Mouse (Mus musculus) urinary bladder, postnatal 14 days (tissue): ENCODE measurements around the gene Gkap1.

ENCODE experiments used
- DNase-seq: peaks from one replicate; pipeline ENCODE4 v3.0.0; 2021; ENCODE audit warnings: low spot score

Gkap1 gene

GRCm38 (mm10) chr13:58275599-58275998 lies at the start of gene Gkap1:
Gene Gkap1 (minus strand): TSS chr13:58275699.
- DNase-seq: no peak

- DNase-seq: no peak
These were observed 42.3 kb upstream of the Gkap1 start for GRCm38 (mm10) chr13:58317768-58318167.

GRCm38 (mm10) chr13:58314991-58315390 lies 39.5 kb upstream of the Gkap1 start:
- DNase-seq: no peak

- no peak for DNase-seq
These were observed 38.3 kb upstream of the Gkap1 start for GRCm38 (mm10) chr13:58313758-58314157.

- peak; percentile 27 for DNase-seq
These were observed 35.9 kb upstream of the Gkap1 start for GRCm38 (mm10) chr13:58311351-58311750.

GRCm38 (mm10) chr13:58309499-58309898 lies 34.0 kb upstream of the Gkap1 start:
- DNase-seq: no peak

- DNase-seq: no peak
These were observed 32.0 kb upstream of the Gkap1 start for GRCm38 (mm10) chr13:58307453-58307852.

GRCm38 (mm10) chr13:58305230-58305629 lies 29.7 kb upstream of the Gkap1 start:
- DNase-seq: no peak

GRCm38 (mm10) chr13:58302421-58303145 lies 27.1 kb upstream of the Gkap1 start:
- DNase-seq: no peak

- no peak for DNase-seq
These were observed 26.5 kb upstream of the Gkap1 start for GRCm38 (mm10) chr13:58301961-58302360.

GRCm38 (mm10) chr13:58298756-58299155 lies 23.3 kb upstream of the Gkap1 start:
- no peak for DNase-seq

- no peak for DNase-seq
These were observed 20.1 kb upstream of the Gkap1 start for GRCm38 (mm10) chr13:58295582-58295981.

- no peak for DNase-seq
These were observed 17.3 kb upstream of the Gkap1 start for GRCm38 (mm10) chr13:58292811-58293210.

GRCm38 (mm10) chr13:58289308-58289707 lies 13.8 kb upstream of the Gkap1 start:
- DNase-seq: no peak

- peak; percentile 90 for DNase-seq
These were observed 12.3 kb upstream of the Gkap1 start for GRCm38 (mm10) chr13:58287822-58288221.

GRCm38 (mm10) chr13:58283466-58283865 lies 8.0 kb upstream of the Gkap1 start:
- DNase-seq: no peak

- DNase-seq: no peak
These were observed 6.4 kb upstream of the Gkap1 start for GRCm38 (mm10) chr13:58281936-58282335.

- DNase-seq: no peak
These were observed 5.0 kb upstream of the Gkap1 start for GRCm38 (mm10) chr13:58280528-58280927.

GRCm38 (mm10) chr13:58276256-58276655 lies 757 bp upstream of the Gkap1 start:
- DNase-seq: no peak

- DNase-seq: no peak
These were observed 423 bp downstream of the Gkap1 start for GRCm38 (mm10) chr13:58275076-58275475.

GRCm38 (mm10) chr13:58274259-58274991 lies 1.1 kb downstream of the Gkap1 start:
- DNase-seq: peak; percentile 73

GRCm38 (mm10) chr13:58273411-58274258 lies 1.9 kb downstream of the Gkap1 start:
- peak; percentile 35 for DNase-seq

- no peak for DNase-seq
These were observed 8.6 kb downstream of the Gkap1 start for GRCm38 (mm10) chr13:58266864-58267263.
